Mouse (Mus musculus) embryonic facial prominence, embryonic 11.5 days (tissue): ENCODE data around the gene Raet1e. TPM values are rescaled to one million over a fixed set of nuclear protein-coding genes. Genes with fewer than 3 reads are reported as not detected.
"Not testable (repeated sequence)": the region's sequence is repeated elsewhere in the genome, so short reads cannot be mapped to it uniquely, and the experiment has no call there.

Experiments
- ATAC-seq: fragments of 200-750 bp; cut with Nextera tagmentation; replicated peaks from 2 replicates; pipeline ENCODE4 v1.8.0; 2017; ENCODE audit warnings: low read depth; ENCODE audit not compliant: insufficient number of reproducible peaks, low FRiP score, low TSS enrichment
- DNase-seq: peaks from one replicate; pipeline ENCODE4 v3.0.0-alpha.2; 2015; ENCODE audit warnings: low spot score
- H3K27ac ChIP-seq: fragments of 300-500 bp; sonication (generic); replicated peaks from 2 replicates; pipeline ENCODE4 v1.5.1; 2014; ENCODE audit warnings: mild to moderate bottlenecking, low read depth, low read length, control low read depth
- H3K27me3 ChIP-seq: fragments of 300-500 bp; sonication (generic); 2 replicates; pipeline ENCODE4 v1.6.1; 2014; ENCODE audit warnings: mild to moderate bottlenecking, low read length, moderate library complexity, mixed read lengths; ENCODE audit not compliant: control insufficient read depth, insufficient read depth
- H3K36me3 ChIP-seq: fragments of 300-500 bp; sonication (generic); replicated peaks from 2 replicates; pipeline ENCODE4 v1.6.1; 2014; ENCODE audit warnings: low read depth, mild to moderate bottlenecking, low read length, moderate library complexity, mixed read lengths; ENCODE audit not compliant: control insufficient read depth, insufficient read depth
- H3K4me1 ChIP-seq: fragments of 300-500 bp; sonication (generic); 2 replicates; pipeline ENCODE4 v1.6.1; 2014; ENCODE audit warnings: low read length, mixed read lengths; ENCODE audit not compliant: control insufficient read depth, insufficient read depth
- H3K4me2 ChIP-seq: fragments of 300-500 bp; sonication (generic); 2 replicates; pipeline ENCODE4 v1.6.1; 2014; ENCODE audit warnings: low read depth, mild to moderate bottlenecking, control low read depth, low read length, moderate library complexity
- H3K4me3 ChIP-seq: fragments of 300-500 bp; sonication (generic); 2 replicates; pipeline ENCODE4 v1.5.1; 2014; ENCODE audit warnings: low read depth, low read length, control low read depth
- H3K9ac ChIP-seq: fragments of 300-500 bp; sonication (generic); replicated peaks from 2 replicates; pipeline ENCODE4 v1.6.1; 2014; ENCODE audit warnings: mild to moderate bottlenecking, control low read depth, low read length
- H3K9me3 ChIP-seq: fragments of 300-500 bp; sonication (generic); replicated peaks from 2 replicates; pipeline ENCODE4 v1.6.1; 2016; ENCODE audit warnings: mild to moderate bottlenecking, low read length, inconsistent platforms, mixed read lengths; ENCODE audit not compliant: control insufficient read depth
- WGBS: fragments of 180-500 bp; shearing (Covaris S2); extraction: QIAGEN DNeasy Blood & Tissue Kit; methylation state at CpG from one replicate; pipeline ENCODE4 v1.1.7; 2014; 5-methylcytosine and 5-hydroxymethylcytosine counted together
- polyA plus RNA-seq: library from polyadenylated mRNA; unstranded; fragments of >200 nt; fragmentation: Nextera tagmentation; extraction: Ambion mirVana; gene quantifications from 2 replicates; pipeline ENCODE4 v1.2.1, GENCODE M21; 2014

Raet1e gene
- polyA plus RNA-seq: 11.3 and 13.6 TPM in 2 replicates

DNA sequence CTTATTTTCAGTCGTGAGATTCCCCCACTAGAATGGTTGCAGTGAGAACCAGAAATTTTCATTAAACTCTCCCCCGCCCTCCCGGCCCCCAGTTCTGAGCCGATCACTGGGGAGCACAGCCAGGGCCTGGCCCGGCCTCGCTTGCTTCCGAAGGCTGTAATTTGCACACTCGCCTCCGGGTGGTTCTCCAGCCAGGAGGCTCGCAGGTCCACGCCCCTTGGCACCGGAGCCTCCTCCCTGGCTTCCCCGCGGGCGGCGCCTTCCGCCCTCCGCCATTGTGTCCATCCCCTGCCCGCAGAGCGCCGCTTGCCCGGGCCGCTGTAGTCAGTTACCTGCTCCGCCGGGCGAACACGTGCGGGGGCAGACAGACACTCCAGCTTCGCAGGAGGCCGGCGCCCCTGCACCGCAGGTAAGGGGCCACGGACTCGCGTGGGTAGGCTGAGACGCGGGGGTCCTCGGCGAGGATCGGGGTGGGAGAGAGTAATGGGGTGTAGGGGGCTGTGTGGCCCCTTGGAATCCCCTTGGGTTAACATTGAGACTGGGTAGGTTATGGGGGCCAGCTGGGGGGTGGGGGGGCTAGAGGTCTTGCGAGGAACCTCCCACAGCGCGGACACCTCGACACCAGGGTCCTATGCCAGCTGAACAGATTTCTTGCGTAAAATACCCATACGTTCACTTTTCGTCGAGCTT lies at the start of gene Raet1e, which contains the start of gene H60b:
Gene Raet1e, plus strand, starts transcription at position 260 of the 690 bp plus-strand sequence.
Gene H60b, plus strand, starts transcription at position 277 of the 690 bp plus-strand sequence.
- under 1% methylated on average over 44 of the region's 48 CpGs for WGBS
- H3K4me3 ChIP-seq: peak within 1 kb of the TSS; percentile 22
- ATAC-seq: peak; percentile 61; the same call in 1 of the 2 replicates
- H3K4me1 ChIP-seq, H3K27ac ChIP-seq, H3K9me3 ChIP-seq, H3K9ac ChIP-seq, H3K36me3 ChIP-seq: not testable (repeated sequence)
- H3K4me2 ChIP-seq: peak within 1 kb of the TSS; percentile 53
- peaks cover 42% of the 10 kb centered on the region for H3K27me3 ChIP-seq
- peak; percentile 65 for DNase-seq

DNA sequence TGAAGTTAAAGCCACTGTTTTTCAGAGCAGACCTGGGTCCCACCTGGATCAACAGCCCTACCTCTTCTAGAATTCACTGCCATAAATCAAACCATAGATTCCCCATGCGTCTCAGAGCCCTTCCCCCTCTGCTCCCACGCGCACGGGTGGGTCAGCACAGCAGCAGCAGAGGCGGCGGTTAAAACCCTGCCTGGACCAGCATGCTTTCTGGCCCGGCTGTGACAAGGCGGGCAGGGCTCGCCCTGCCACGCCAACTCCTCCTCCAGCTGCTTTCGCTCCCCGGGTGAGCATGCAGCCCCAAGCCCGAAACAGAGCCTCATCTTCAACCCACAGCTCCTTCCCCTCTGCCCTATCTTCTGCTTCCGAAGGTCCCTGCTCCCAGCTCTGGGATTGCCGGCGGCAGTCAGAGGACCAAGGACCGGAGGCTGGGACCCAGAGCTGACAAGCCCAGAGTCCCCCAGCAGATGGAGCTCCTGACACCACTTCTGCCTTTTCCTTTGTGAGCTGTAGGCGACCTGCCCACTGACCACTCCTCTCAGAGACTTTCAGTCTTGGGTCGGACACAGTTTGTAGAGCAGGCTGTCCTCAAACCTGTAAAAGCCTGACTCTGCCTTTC lies 17.6 kb upstream of the Raet1e start:
- ATAC-seq: peak; percentile 58
- under 1% methylated on average over 19 of the region's 19 CpGs for WGBS
- Histone ChIP-seq H3K4me1 (no peaks in the 10 kb centered on the region), H3K27ac (no peak overlapping the region), H3K9me3 (no peaks in the 10 kb centered on the region), H3K27me3 (no peaks in the 10 kb centered on the region), H3K4me3 (peak overlapping the region; percentile 37), H3K9ac (peak overlapping the region; percentile 55), H3K4me2 (peak overlapping the region; percentile 59), H3K36me3 (no peaks in the 10 kb centered on the region)
- peak; percentile 85 for DNase-seq

DNA sequence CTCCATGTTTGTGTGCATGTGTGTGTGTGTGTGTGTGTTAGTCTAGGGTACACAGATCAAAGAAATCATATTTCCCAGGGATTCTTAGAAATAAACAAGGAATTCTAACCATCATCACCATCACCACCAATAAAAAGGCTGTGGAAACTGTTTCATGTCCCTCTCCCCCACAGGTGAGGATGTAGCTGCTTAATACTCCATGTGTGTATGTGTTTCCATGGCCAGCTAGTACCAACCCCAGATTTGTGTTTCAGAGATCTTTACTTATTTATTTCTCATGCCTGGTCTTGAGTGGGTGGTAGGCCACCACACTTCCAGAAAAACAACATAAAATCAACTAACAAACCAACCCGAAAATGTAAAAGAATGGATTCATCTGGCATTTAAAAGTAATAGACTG lies 16.2 kb upstream of the Raet1e start:
- not testable (repeated sequence) for H3K36me3 ChIP-seq, H3K27ac ChIP-seq, H3K9me3 ChIP-seq, ATAC-seq, H3K27me3 ChIP-seq, H3K9ac ChIP-seq, H3K4me1 ChIP-seq, H3K4me2 ChIP-seq, H3K4me3 ChIP-seq
- DNase-seq: peak; percentile 69
- 88% methylated on average over 1 of the region's 1 CpGs for WGBS

DNA sequence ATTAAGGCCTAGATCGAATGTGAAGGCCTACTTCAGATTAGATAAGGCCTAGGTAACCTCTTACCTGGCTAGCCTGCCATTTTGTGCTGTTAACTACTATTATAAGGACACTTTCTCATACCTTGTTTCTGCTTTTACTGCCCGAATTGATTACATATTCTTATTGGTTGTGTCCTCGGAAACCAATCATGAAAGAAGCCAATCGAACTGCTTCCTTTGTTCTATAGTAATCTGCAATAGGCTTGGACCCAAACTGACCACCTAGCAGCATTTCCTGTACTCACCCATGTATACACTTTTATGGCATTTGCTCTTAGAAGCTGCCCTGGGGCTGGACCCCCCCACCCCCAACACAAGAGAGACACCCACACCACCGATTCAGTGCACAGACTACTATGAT lies 15.4 kb upstream of the Raet1e start:
- Histone ChIP-seq H3K4me3 (no peak overlapping the region), H3K4me1 (no peaks in the 10 kb centered on the region), H3K27ac (no peak overlapping the region), H3K9me3 (no peaks in the 10 kb centered on the region), H3K4me2 (no peak overlapping the region), H3K27me3 (no peaks in the 10 kb centered on the region), H3K9ac (no peak overlapping the region), H3K36me3 (no peaks in the 10 kb centered on the region)
- ATAC-seq: no peak
- no peak for DNase-seq
- 78% methylated on average over 5 of the region's 5 CpGs for WGBS

DNA sequence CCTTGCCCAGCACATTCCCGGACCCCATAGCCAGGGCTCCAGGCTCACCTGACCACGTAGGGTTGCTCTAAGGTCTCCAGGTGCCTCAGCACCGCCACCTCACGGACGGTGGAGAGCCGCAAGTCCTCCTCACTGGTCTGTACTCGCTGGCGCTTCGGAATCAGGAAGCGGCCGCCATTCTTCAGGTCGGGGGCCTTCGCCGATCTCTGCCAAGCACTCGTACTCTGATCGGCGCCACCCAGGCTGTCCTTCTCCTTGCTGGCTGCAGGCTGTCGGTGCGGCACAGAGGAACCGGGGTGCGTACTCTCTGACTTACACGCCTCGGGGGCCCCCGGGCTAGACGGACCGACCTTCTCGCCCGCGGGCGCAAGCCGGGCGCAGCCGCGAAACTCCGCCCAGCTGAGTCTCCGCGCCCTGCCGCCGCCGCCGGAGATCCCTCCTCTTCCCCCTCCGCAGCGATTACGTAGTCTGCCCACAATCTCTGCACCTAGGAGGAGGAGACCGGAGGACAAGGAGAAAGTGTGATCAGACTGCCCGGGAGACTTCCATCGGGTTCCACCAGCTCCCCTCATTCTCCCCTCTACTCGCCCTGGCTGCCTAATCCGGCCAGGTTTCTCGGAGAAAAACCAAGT lies 9.8 kb upstream of the Raet1e start:
- H3K4me1 ChIP-seq: no peaks in the 10 kb centered on the region; the same call in 1 of the 2 replicates
- H3K27ac ChIP-seq: no peak overlapping the region; the same call in 1 of the 2 replicates
- H3K4me2 ChIP-seq: peak overlapping the region; percentile 97

DNA sequence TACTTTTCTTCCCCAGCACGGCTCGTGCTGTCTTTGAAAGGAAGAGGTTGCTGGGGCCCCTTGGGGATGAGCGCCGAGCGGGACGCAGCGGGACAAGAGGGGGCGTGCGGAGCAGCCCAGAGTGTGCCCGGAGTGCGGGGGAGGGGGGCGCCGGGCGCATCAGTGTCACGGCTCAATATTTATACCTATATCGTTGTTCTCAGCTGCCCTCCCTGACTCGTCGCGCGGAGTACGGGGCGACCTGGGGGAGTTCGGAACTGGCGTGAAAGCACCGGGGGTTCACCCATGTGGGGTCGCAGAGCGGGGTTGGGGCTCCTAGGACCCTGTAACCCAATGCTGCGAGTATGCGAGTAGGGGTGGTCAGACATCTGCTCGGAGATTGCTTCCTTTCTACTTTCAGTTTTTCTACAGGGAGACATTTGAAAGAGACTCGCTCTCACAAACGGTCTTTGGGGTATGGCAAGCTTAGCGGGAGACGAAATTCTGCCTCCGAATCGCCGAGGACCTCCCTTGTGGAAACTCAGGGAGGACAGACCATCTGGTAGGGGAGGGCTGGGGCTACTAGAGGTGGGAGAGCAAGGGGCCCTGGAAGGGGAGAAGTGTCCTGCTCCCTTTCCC lies 9.2 kb upstream of the Raet1e start, which contains the start of gene E030030I06Rik:
Gene E030030I06Rik, minus strand, starts transcription at position 198 of the 618 bp plus-strand sequence.
- Histone ChIP-seq H3K4me2 (peak within 1 kb of the TSS; percentile 97), H3K9ac (peak within 1 kb of the TSS; percentile 69), H3K27me3 (peaks cover 18% of the 10 kb centered on the region), H3K4me3 (peak within 1 kb of the TSS; percentile 61), H3K36me3 (no peaks in the 10 kb centered on the region), H3K4me1 (no peaks in the 10 kb centered on the region; the same call in 1 of the 2 replicates), H3K27ac (no peak within 1 kb of the TSS; the same call in 1 of the 2 replicates), H3K9me3 (no peaks in the 10 kb centered on the region)
- ATAC-seq: peak; percentile 72
- DNase-seq: peak; percentile 53
- WGBS: under 1% methylated on average over 37 of the region's 37 CpGs

More for the DNA sequence above, 9.8 kb upstream of the Raet1e start:
- peaks cover 18% of the 10 kb centered on the region for H3K27me3 ChIP-seq
- peak; percentile 83 for DNase-seq
- no peaks in the 10 kb centered on the region for H3K9me3 ChIP-seq
- H3K36me3 ChIP-seq: no peaks in the 10 kb centered on the region
- WGBS: under 1% methylated on average over 47 of the region's 50 CpGs
- H3K4me3 ChIP-seq: peak overlapping the region; percentile 61
- H3K9ac ChIP-seq: peak overlapping the region; percentile 69
- ATAC-seq: peak; percentile 85

DNA sequence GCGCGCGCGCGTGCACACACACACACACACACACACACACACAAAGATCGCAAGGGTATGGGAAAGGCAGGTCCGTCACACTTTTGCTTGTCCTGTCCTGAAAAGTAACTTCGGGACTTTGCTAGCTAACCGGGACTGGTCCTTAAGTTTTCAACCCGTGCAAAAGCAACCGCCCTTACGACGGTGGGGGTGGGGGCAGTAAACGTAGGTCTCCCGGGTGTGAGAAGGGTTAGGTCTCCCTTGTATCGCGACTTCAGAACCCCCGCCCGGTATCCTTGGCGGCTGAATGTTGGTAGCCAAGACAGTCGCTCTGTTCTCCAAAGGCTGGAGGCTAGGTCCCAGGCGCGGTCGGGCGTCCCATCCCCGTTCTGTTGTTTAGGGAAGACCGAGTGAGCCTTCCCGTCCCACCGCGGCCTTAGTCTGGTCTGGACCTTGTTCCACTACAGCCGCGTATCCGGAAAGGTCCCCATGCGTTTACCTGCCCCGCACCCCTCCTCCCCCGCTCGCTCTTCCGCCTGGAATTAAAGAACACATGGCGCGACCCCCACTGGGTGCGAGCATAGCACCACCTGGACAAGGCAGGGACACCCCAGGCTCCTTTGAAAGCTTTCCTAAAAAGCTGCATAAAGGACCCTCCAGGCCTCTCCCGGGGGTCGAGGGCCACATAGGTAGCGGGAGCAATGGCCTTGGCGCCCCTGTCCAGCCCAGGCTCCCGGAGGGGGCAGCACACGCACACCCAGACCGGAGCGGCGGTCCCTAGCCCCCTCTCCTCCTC lies 8.5 kb upstream of the Raet1e start:
- ATAC-seq: no peak
- no peak overlapping the region for H3K27ac ChIP-seq
- peak; percentile 42 for DNase-seq
- under 1% methylated on average over 50 of the region's 50 CpGs for WGBS
- peak overlapping the region; percentile 97 for H3K4me2 ChIP-seq
- peak overlapping the region; percentile 69; the same call in 1 of the 2 replicates for H3K9ac ChIP-seq
- H3K4me3 ChIP-seq: peak overlapping the region; percentile 61
- no peaks in the 10 kb centered on the region for H3K36me3 ChIP-seq
- H3K9me3 ChIP-seq: no peaks in the 10 kb centered on the region
- H3K27me3 ChIP-seq: peaks cover 18% of the 10 kb centered on the region
- no peaks in the 10 kb centered on the region; the same call in 1 of the 2 replicates for H3K4me1 ChIP-seq
